Mouse (Mus musculus): ENCODE data around the gene Prx.

- TF ChIP-seq CTCF (IDR thresholded peaks at IDR 0.05; ENCODE audit: borderline replicate concordance, control insufficient read depth, extremely low read depth, insufficient read depth, low read length, poor library complexity) (no peak), POLR2A (IDR thresholded peaks at IDR 0.05; ENCODE audit: control insufficient read depth, extremely low read depth, insufficient read depth, low read length, poor library complexity) (no peak)
Measured at GRCm38 (mm10) chr7:27543065-27543464, 43.9 kb downstream of the Prx start.

All from thymus, adult 2 months (tissue).